In genomic region chr4:8928551-8929305, GRCm38 (mm10) we compare ENCODE assay signal across 14 mouse cellular contexts.
DNase-seq lines count a peak whose midpoint lies in the region; ATAC-seq and TF ChIP-seq lines count a peak whose summit lies in the region.
"Had no signal": no experiment of that assay in that cellular context is flagged by ENCODE, and none has a peak within 500 bp of the region (broad histone marks: within the 10 kb centered on the region; RNA-seq: fewer than 3 reads in every experiment).

No protein-coding gene starts in this region.

- H3K4me2 ChIP-seq in lung, postnatal 0 days (replicated peaks; ENCODE audit: low read depth, low read length), result peak overlapping the region; percentile 35; the same call in 1 of the 2 replicates
- peak overlapping the region; percentile 52 for H3K4me2 ChIP-seq in intestine, postnatal 0 days (replicated peaks; ENCODE audit: low read depth)
- H3K4me2 ChIP-seq in stomach, embryonic 16.5 days (ENCODE audit: low read depth, low read length), result peak overlapping the region; percentile 39; the same call in 1 of the 2 replicates

- no peak overlapping the region for H3K9ac ChIP-seq in lung, postnatal 0 days (replicated peaks; ENCODE audit: low read depth)
- H3K9ac ChIP-seq in intestine, postnatal 0 days (ENCODE audit: low read depth, low read length), result no peak overlapping the region
- H3K9ac ChIP-seq in stomach, embryonic 16.5 days (ENCODE audit: low read length), result no peak overlapping the region

- no peaks in the 10 kb centered on the region; the same call in 1 of the 2 replicates for H3K4me1 ChIP-seq in lung, postnatal 0 days (ENCODE audit: insufficient read depth, low read depth, low read length)
- 0 out of 2 replicates have a peak, but pooled peaks cover 3% of the 10 kb centered on the region for H3K4me1 ChIP-seq in intestine, postnatal 0 days (replicated peaks; ENCODE audit: control insufficient read depth, insufficient read depth, low read length)
- no peaks in the 10 kb centered on the region; the same call in 1 of the 2 replicates for H3K4me1 ChIP-seq in stomach, embryonic 16.5 days (ENCODE audit: control insufficient read depth, insufficient read depth, low read length)

- peak; percentile 65 to 69 for DNase-seq in cerebellum, postnatal 14 days
- DNase-seq in cerebellum, adult 8-10 months, result no peak
- no peak for DNase-seq in lung, postnatal 0 days (ENCODE audit: low spot score)
- no peak for DNase-seq in lung, postnatal 4 days
- no peak for DNase-seq in urinary bladder, postnatal 10 days (ENCODE audit: low spot score)
- DNase-seq in layer of hippocampus, adult 8-10 months (ENCODE audit: low spot score in 2 of 2), result no peak
- DNase-seq: adrenal gland, adult 2 months; gastrocnemius, postnatal 10 days; thymus, adult 18-20 months had no signal

- H3K4me3 ChIP-seq in lung, postnatal 0 days (ENCODE audit: low read depth, low read length), result no peak overlapping the region
- no peak overlapping the region for H3K4me3 ChIP-seq in intestine, postnatal 0 days (ENCODE audit: low read depth, low read length)
- H3K4me3 ChIP-seq in stomach, embryonic 16.5 days (replicated peaks; ENCODE audit: low read length), result peak overlapping the region; percentile 19
- H3K4me3 ChIP-seq: layer of hippocampus, adult 2 months; myocyte had no signal

- whole genome bisulfite sequencing in lung, postnatal 0 days, result 45% methylated on average over 17 of the region's 17 CpGs
- 40% methylated on average over 17 of the region's 17 CpGs for WGBS in intestine, postnatal 0 days
- WGBS in stomach, embryonic 16.5 days, result 47% methylated on average over 17 of the region's 17 CpGs

- no peaks in the 10 kb centered on the region for H3K36me3 ChIP-seq in lung, postnatal 0 days (ENCODE audit: insufficient read depth, low read length)
- no peaks in the 10 kb centered on the region for H3K36me3 ChIP-seq in intestine, postnatal 0 days (ENCODE audit: control insufficient read depth, insufficient read depth)
- no peaks in the 10 kb centered on the region for H3K36me3 ChIP-seq in stomach, embryonic 16.5 days (ENCODE audit: control insufficient read depth, insufficient read depth, low read length)

- H3K27ac ChIP-seq in lung, postnatal 0 days (ENCODE audit: low read length), result no peak overlapping the region
- no peak overlapping the region for H3K27ac ChIP-seq in intestine, postnatal 0 days (ENCODE audit: low read depth, low read length)
- H3K27ac ChIP-seq in stomach, embryonic 16.5 days (ENCODE audit: low read length), result no peak overlapping the region
- H3K27ac ChIP-seq: layer of hippocampus, adult 2 months had no signal

- TF ChIP-seq EP300 in lung, postnatal 0 days (IDR thresholded peaks at IDR 0.05), result no peak

- TF ChIP-seq CTCF in lung, postnatal 0 days (IDR thresholded peaks at IDR 0.05), result no peak
- TF ChIP-seq CTCF in intestine, postnatal 0 days (IDR thresholded peaks at IDR 0.05; ENCODE audit: low read depth), result no peak

- no peak for ATAC-seq in lung, postnatal 0 days
- ATAC-seq in intestine, postnatal 0 days, result no peak
- ATAC-seq in stomach, embryonic 16.5 days (ENCODE audit: insufficient read depth, low FRiP score), result no peak
- ATAC-seq: Patski had no signal

- H3K9me3 ChIP-seq in lung, postnatal 0 days (ENCODE audit: low read length), result no peaks in the 10 kb centered on the region
- no peaks in the 10 kb centered on the region for H3K9me3 ChIP-seq in intestine, postnatal 0 days (ENCODE audit: control insufficient read depth)
- no peaks in the 10 kb centered on the region for H3K9me3 ChIP-seq in stomach, embryonic 16.5 days (replicated peaks; ENCODE audit: control insufficient read depth, low read length)

- no peaks in the 10 kb centered on the region for H3K27me3 ChIP-seq in lung, postnatal 0 days (replicated peaks; ENCODE audit: insufficient read depth, low read length)
- H3K27me3 ChIP-seq in intestine, postnatal 0 days (replicated peaks; ENCODE audit: control insufficient read depth, insufficient read depth, low read length), result no peaks in the 10 kb centered on the region
- H3K27me3 ChIP-seq in stomach, embryonic 16.5 days (ENCODE audit: control insufficient read depth, insufficient read depth, low read length), result no peaks in the 10 kb centered on the region
- H3K27me3 ChIP-seq: Patski had no signal

Comparison
In these comparisons a context has a peak if more than half of its experiments do, and no peak if none do; other contexts are left out.
1. DNase-seq: peak in cerebellum, postnatal 14 days (2 of 2); none in cerebellum, adult 8-10 months (single experiment), lung, postnatal 0 days (single experiment), lung, postnatal 4 days (0 of 2), urinary bladder, postnatal 10 days (single experiment) and layer of hippocampus, adult 8-10 months (0 of 2).
2. Peak in every context shown above with its lines, with median percentiles within 50 percentile points of each other: H3K4me2 ChIP-seq.